Mouse (Mus musculus) CH12.LX (cell line): Measurements from ENCODE around the gene Dmrt2. TPM values are rescaled to one million over a fixed set of nuclear protein-coding genes. Genes with fewer than 3 reads are reported as not detected.

Source experiments
- DNase-seq: peaks from one replicate; pipeline ENCODE4 v3.0.0-alpha.2; 2013; ENCODE audit errors: extremely low read depth
- H3K27ac ChIP-seq: 2 replicates; pipeline ENCODE4 v1.5.1; 2012; ENCODE audit warnings: low read depth, mild to moderate bottlenecking, control low read depth, moderate library complexity; ENCODE audit not compliant: insufficient read depth
- H3K27me3 ChIP-seq: replicated peaks from 2 replicates; pipeline ENCODE3; 2012; ENCODE audit warnings: inconsistent platforms
- H3K36me3 ChIP-seq, 2 experiments: replicated peaks in 1 of 2; 2 replicates each; pipeline versions ENCODE3 to v1.6.1; 2012; ENCODE audit warnings: inconsistent platforms in 1 of 2, low read length in 1 of 2, mild to moderate bottlenecking in 1 of 2, mixed read lengths in 1 of 2, moderate library complexity in 1 of 2; ENCODE audit not compliant: control insufficient read depth in 1 of 2, insufficient read depth in 1 of 2
- H3K4me1 ChIP-seq, 2 experiments: 2 replicates each; pipeline ENCODE4 v1.6.1; 2012; ENCODE audit warnings: inconsistent platforms in 1 of 2, moderate library complexity in 1 of 2; ENCODE audit not compliant: insufficient read depth in 2 of 2, control insufficient read depth in 1 of 2
- H3K4me2 ChIP-seq: 2 replicates; pipeline ENCODE4 v1.6.1; 2012; ENCODE audit warnings: low read depth, mild to moderate bottlenecking, control low read depth; ENCODE audit not compliant: poor library complexity, insufficient read depth, severe bottlenecking
- H3K4me3 ChIP-seq, 3 experiments: fragments of 150-350 bp in 1 of 3; sonication (generic) in 1 of 3; replicated peaks in 1 of 3; 2 replicates each; pipeline versions ENCODE3 to v1.5.1; 2011 to 2012; ENCODE audit warnings: low read depth in 2 of 3, low read length in 2 of 3, mild to moderate bottlenecking in 2 of 3, moderate library complexity in 2 of 3, control low read depth in 1 of 3, improper control_type of control experiment in 1 of 3, inconsistent platforms in 1 of 3, mixed read lengths in 1 of 3; ENCODE audit not compliant: poor library complexity in 1 of 3
- H3K79me2 ChIP-seq: replicated peaks from 2 replicates; pipeline ENCODE4 v1.6.1; 2012; ENCODE audit warnings: mild to moderate bottlenecking, moderate library complexity; ENCODE audit not compliant: control insufficient read depth, poor library complexity, insufficient read depth, severe bottlenecking; ENCODE audit errors: extremely low read depth
- H3K9ac ChIP-seq: 2 replicates; pipeline ENCODE4 v1.6.1; 2012; ENCODE audit warnings: low read depth, mild to moderate bottlenecking, control low read depth, moderate library complexity; ENCODE audit not compliant: insufficient read depth
- H3K9me3 ChIP-seq: replicated peaks from 2 replicates; pipeline ENCODE3; 2012; ENCODE audit warnings: low read length, inconsistent platforms, mixed read lengths
- CHD2 ChIP-seq: IDR thresholded peaks from 2 replicates; pipeline ENCODE4 v1.6.1; 2011; ENCODE audit warnings: low read length, improper control_type of control experiment
- CTCF ChIP-seq, 2 experiments: IDR thresholded peaks in 1 of 2; conservative IDR thresholded peaks in 1 of 2; 2 replicates each; pipeline ENCODE4 v1.5.1; 2011 to 2012; ENCODE audit warnings: low read depth in 2 of 2, low read length in 2 of 2, improper control_type of control experiment in 1 of 2, inconsistent platforms in 1 of 2, mild to moderate bottlenecking in 1 of 2, moderate library complexity in 1 of 2
- E2F4 ChIP-seq: IDR thresholded peaks from 2 replicates; pipeline ENCODE4 v1.6.1; 2011; ENCODE audit warnings: low read depth, low read length, improper control_type of control experiment; ENCODE audit not compliant: insufficient replicate concordance
- ELF1 ChIP-seq: IDR thresholded peaks from 2 replicates; pipeline ENCODE4 v1.6.1; 2014; ENCODE audit warnings: low read depth, mild to moderate bottlenecking, inconsistent platforms, low read length, improper control_type of control experiment
- HCFC1 ChIP-seq: IDR thresholded peaks from 2 replicates; pipeline ENCODE4 v1.6.1; 2012; ENCODE audit warnings: low read depth, mild to moderate bottlenecking, inconsistent platforms, low read length, improper control_type of control experiment
- IRF4 ChIP-seq: IDR thresholded peaks from 2 replicates; pipeline ENCODE4 v1.6.1; 2014; ENCODE audit warnings: low read depth, mild to moderate bottlenecking, inconsistent platforms, low read length, improper control_type of control experiment
- JUND ChIP-seq: conservative IDR thresholded peaks from 2 replicates; pipeline ENCODE4 v1.6.1; 2011; ENCODE audit warnings: low read depth, low read length, improper control_type of control experiment
- KAT2A ChIP-seq: IDR thresholded peaks from 2 replicates; pipeline ENCODE4 v1.6.1; 2012; ENCODE audit warnings: low read length, improper control_type of control experiment, inconsistent platforms; ENCODE audit not compliant: insufficient replicate concordance
- MEF2A ChIP-seq: IDR thresholded peaks from 2 replicates; pipeline ENCODE4 v1.6.1; 2014; ENCODE audit warnings: low read depth, mild to moderate bottlenecking, inconsistent platforms, low read length, improper control_type of control experiment, borderline replicate concordance
- PAX5 ChIP-seq: IDR thresholded peaks from 2 replicates; pipeline ENCODE4 v1.6.1; 2012; ENCODE audit warnings: low read length, inconsistent platforms, mixed read lengths
- RAD21 ChIP-seq: IDR thresholded peaks from 2 replicates; pipeline ENCODE4 v1.6.1; 2011; ENCODE audit warnings: low read depth, mild to moderate bottlenecking, low read length, improper control_type of control experiment, moderate library complexity
- RCOR1 ChIP-seq: conservative IDR thresholded peaks from 2 replicates; pipeline ENCODE4 v1.6.1; 2012; ENCODE audit warnings: low read depth, mild to moderate bottlenecking, inconsistent platforms, low read length, improper control_type of control experiment
- SMC3 ChIP-seq: IDR thresholded peaks from 2 replicates; pipeline ENCODE4 v1.6.1; 2011; ENCODE audit warnings: low read depth, low read length, improper control_type of control experiment
- TBP ChIP-seq: conservative IDR thresholded peaks from 2 replicates; pipeline ENCODE4 v1.6.1; 2011; ENCODE audit warnings: low read depth, low read length, improper control_type of control experiment
- TCF12 ChIP-seq: IDR thresholded peaks from 2 replicates; pipeline ENCODE4 v1.6.1; 2014; ENCODE audit warnings: low read depth, mild to moderate bottlenecking, inconsistent platforms, low read length, improper control_type of control experiment
- UBTF ChIP-seq: IDR thresholded peaks from 2 replicates; pipeline ENCODE4 v1.6.1; 2012; ENCODE audit warnings: low read depth, mild to moderate bottlenecking, inconsistent platforms, low read length, improper control_type of control experiment, moderate library complexity
- ZC3H11A ChIP-seq: IDR thresholded peaks from 2 replicates; pipeline ENCODE4 v1.6.1; 2012; ENCODE audit warnings: low read depth, mild to moderate bottlenecking, inconsistent platforms, low read length, improper control_type of control experiment
- dilution Hi-C: fragments of 300-500 bp; cut with MboI; formaldehyde crosslinking; loops from 2 replicates; pipeline ENCODE4 v1.14.3; 2020; ENCODE audit warnings: low sequenced_read_pairs; ENCODE audit not compliant: extremely low pct_unique_long_range_greater_than_20kb, extremely low pct_ligation_motif_present
- in situ Hi-C: fragments of 300-500 bp; cut with MboI; formaldehyde crosslinking; loops from 3 replicates; pipeline ENCODE4 v1.14.3; 2019; ENCODE audit warnings: low sequenced_read_pairs, low pct_ligation_motif_present, low pct_unique_long_range_greater_than_20kb, mixed read lengths
- polyA plus RNA-seq: library from polyadenylated mRNA; unstranded; fragments of >175 nt; gene quantifications from 2 replicates; pipeline ENCODE4 v1.2.1, GENCODE M21; 2012; ENCODE audit warnings: low read depth; ENCODE audit not compliant: insufficient read length
- total RNA-seq, 2 experiments: library from RNA; depleted of rRNA; stranded (reverse); fragments of 300-350 nt in 1 of 2; fragments of >200 nt in 1 of 2; gene quantifications; 2 replicates each; pipeline ENCODE4 v1.2.3; 2012 to 2014

The Dmrt2 gene
- total RNA-seq (2012; rRNA removed) (not detected in 2 replicates), total RNA-seq (2014; rRNA removed) (not detected in 2 replicates), polyA plus RNA-seq (not detected in 2 replicates)

- no peak for TF ChIP-seq SMC3
- TF ChIP-seq MEF2A, result no peak
- no peak for TF ChIP-seq JUND
- no peak for TF ChIP-seq PAX5
- TF ChIP-seq CTCF (conservative IDR thresholded peaks at IDR 0.05 in 1 of 2, IDR thresholded peaks at IDR 0.05 in 1 of 2; ENCODE audit: low read depth in 2 of 2, low read length in 2 of 2), result no peak
- no peak for TF ChIP-seq TCF12
- TF ChIP-seq TBP, result no peak
- no peak for TF ChIP-seq CHD2
- no peak for TF ChIP-seq ZC3H11A
- TF ChIP-seq E2F4, result no peak
- TF ChIP-seq RCOR1, result no peak
- TF ChIP-seq IRF4, result no peak
- H3K27me3 ChIP-seq, result no peaks in the 10 kb centered on the region
- H3K9me3 ChIP-seq, result peaks cover 5% of the 10 kb centered on the region
Measured at GRCm38 (mm10) chr19:25672101-25672950, at the start of gene Dmrt2. Gene Dmrt2 (plus strand): TSS chr19:25672411.

GRCm38 (mm10) chr19:25628490-25628889 is 43.7 kb upstream of the Dmrt2 start:
- no peak overlapping the region for H3K4me3 ChIP-seq
- H3K9me3 ChIP-seq, result no peaks in the 10 kb centered on the region
- peak; percentile 50 for DNase-seq
- no peaks in the 10 kb centered on the region for H3K4me1 ChIP-seq
- H3K4me2 ChIP-seq, result no peak overlapping the region
- H3K79me2 ChIP-seq, result no peaks in the 10 kb centered on the region
- in situ Hi-C loops (loop anchor here (25.0 kb wide), 2 partner anchors 166 to 291 kb away; no protein-coding TSS in a partner anchor), dilution Hi-C loops (no loop called here)
- no peaks in the 10 kb centered on the region for H3K36me3 ChIP-seq
- no peaks in the 10 kb centered on the region for H3K27me3 ChIP-seq
- no peak overlapping the region for H3K9ac ChIP-seq
- H3K27ac ChIP-seq, result no peak overlapping the region
- TF ChIP-seq CTCF (conservative IDR thresholded peaks at IDR 0.05 in 1 of 2, IDR thresholded peaks at IDR 0.05 in 1 of 2; ENCODE audit: low read depth in 2 of 2, low read length in 2 of 2), result peak; percentile 86 to 97
- no peak for TF ChIP-seq KAT2A
- peak; percentile 49 for TF ChIP-seq SMC3
- TF ChIP-seq RAD21, result peak; percentile 82
- no peak for TF ChIP-seq TBP
- no peak for TF ChIP-seq ZC3H11A
- no peak for TF ChIP-seq HCFC1
- TF ChIP-seq UBTF, result no peak
- TF ChIP-seq MEF2A, result no peak
- 0 out of 2 replicates have a peak, but pooled peaks have one; percentile 5 for TF ChIP-seq ELF1

More at GRCm38 (mm10) chr19:25672101-25672950, at the start of gene Dmrt2:
- in situ Hi-C loops, result no loop called here
- no peak within 1 kb of the TSS for H3K27ac ChIP-seq
- no peak within 1 kb of the TSS for H3K4me3 ChIP-seq
- no peaks in the 10 kb centered on the region for H3K4me1 ChIP-seq
- dilution Hi-C loops, result no loop called here
- H3K9ac ChIP-seq, result no peak within 1 kb of the TSS
- H3K36me3 ChIP-seq, result no peaks in the 10 kb centered on the region
- no peaks in the 10 kb centered on the region for H3K79me2 ChIP-seq
- H3K4me2 ChIP-seq, result no peak within 1 kb of the TSS
- no peak for DNase-seq
